Mouse (Mus musculus): ENCODE results near the gene Otop3. TPM values are rescaled to one million over a fixed set of nuclear protein-coding genes. Genes with fewer than 3 reads are reported as not detected.
A peak's percentile ranks its signal among the peaks of the same experiment; 100 is the strongest.

Otop3 gene
- polyA plus RNA-seq, 1 experiment from 2014 or later = not detected

DNA sequence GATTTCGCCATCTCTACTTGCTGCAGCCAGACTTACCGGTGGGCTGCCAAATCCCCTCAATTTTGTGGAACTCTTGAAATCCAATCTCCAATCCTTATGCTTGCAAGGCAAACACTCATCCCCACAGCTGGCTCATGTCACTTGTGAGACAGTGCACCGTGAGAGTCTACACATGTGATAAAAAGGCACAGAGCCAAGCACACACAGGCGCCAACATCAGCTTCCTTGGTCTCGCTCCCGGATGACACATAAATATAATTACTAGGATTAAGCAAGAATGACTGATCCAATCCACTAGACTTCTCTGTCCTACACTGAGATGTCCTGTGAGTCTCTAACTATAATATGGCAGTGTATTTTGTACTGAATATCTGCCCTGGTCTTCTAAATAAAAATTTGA lies 43.6 kb upstream of the Otop3 start:
- Histone ChIP-seq H3K9ac (ENCODE audit: low read length) (no peak overlapping the region), H3K9me3 (ENCODE audit: control insufficient read depth, low read length) (no peaks in the 10 kb centered on the region), H3K4me1 (ENCODE audit: control insufficient read depth in 2 of 2, insufficient read depth in 2 of 2, low read length in 2 of 2) (peaks cover 15% of the 10 kb centered on the region in 2 experiments), H3K36me3 (ENCODE audit: control insufficient read depth, insufficient read depth, low read length) (no peaks in the 10 kb centered on the region), H3K4me2 (ENCODE audit: low read length) (no peak overlapping the region), H3K4me3 (ENCODE audit: control insufficient read depth in 1 of 2, insufficient read depth in 1 of 2, low read depth in 1 of 2, low read length in 2 of 2) (no peak overlapping the region), H3K27me3 (ENCODE audit: control insufficient read depth, insufficient read depth, low read length) (no peaks in the 10 kb centered on the region; the same call in 1 of the 2 replicates), H3K27ac (replicated peaks in 1 of 2; ENCODE audit: control insufficient read depth in 1 of 2, insufficient read depth in 1 of 2, low read depth in 2 of 2, low read length in 2 of 2) (peak overlapping the region; percentile 36 to 57; a peak in 3 of 4 replicates)
- WGBS = 51% methylated on average over 6 of the region's 6 CpGs
- no peak for ATAC-seq (ENCODE audit: insufficient number of reproducible peaks, insufficient read depth, low FRiP score, low read depth)

DNA sequence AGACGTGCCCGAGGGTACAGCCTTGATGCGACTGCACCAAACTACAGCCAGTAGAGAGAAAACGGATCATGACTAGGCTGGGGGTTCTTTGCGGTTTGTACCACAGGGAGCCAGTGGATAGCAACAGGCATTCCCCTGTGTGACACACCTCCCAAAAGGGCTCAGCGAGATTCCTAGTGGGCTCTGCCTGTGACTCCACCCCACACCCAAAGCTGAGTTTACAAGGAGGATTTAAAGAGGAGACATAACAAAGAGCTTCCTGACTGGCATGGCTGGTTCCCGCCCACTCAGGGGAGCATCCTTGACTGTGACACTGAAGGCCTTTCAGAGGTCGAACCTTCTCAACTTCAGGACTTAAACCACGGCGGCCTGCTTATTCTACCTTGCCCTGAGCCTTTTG lies 43.0 kb upstream of the Otop3 start:
- 78% methylated on average over 10 of the region's 10 CpGs for WGBS
- no peaks in the 10 kb centered on the region for H3K9me3 ChIP-seq (ENCODE audit: control insufficient read depth, low read length)

GRCm38 (mm10) chr11:115292631-115293375 lies 41.7 kb upstream of the Otop3 start:
- Histone ChIP-seq H3K4me2 (ENCODE audit: low read length) (no peak overlapping the region), H3K36me3 (ENCODE audit: control insufficient read depth, insufficient read depth, low read length) (no peaks in the 10 kb centered on the region), H3K4me1 (ENCODE audit: control insufficient read depth in 2 of 2, insufficient read depth in 2 of 2, low read length in 2 of 2) (peaks cover 17 to 18% of the 10 kb centered on the region in 2 experiments), H3K9me3 (ENCODE audit: control insufficient read depth, low read length) (no peaks in the 10 kb centered on the region), H3K27me3 (ENCODE audit: control insufficient read depth, insufficient read depth, low read length) (peaks cover 4% of the 10 kb centered on the region; the same call in 1 of the 2 replicates), H3K27ac (replicated peaks in 1 of 2; ENCODE audit: control insufficient read depth in 1 of 2, insufficient read depth in 1 of 2, low read depth in 2 of 2, low read length in 2 of 2) (peak overlapping the region in 1 of 2 experiments; percentile 19; a peak in 1 of 4 replicates), H3K4me3 (ENCODE audit: control insufficient read depth in 1 of 2, insufficient read depth in 1 of 2, low read depth in 1 of 2, low read length in 2 of 2) (no peak overlapping the region), H3K9ac (ENCODE audit: low read length) (no peak overlapping the region; the same call in 1 of the 2 replicates)
- WGBS = 49% methylated on average over 14 of the region's 14 CpGs
- no peak for ATAC-seq (ENCODE audit: insufficient number of reproducible peaks, insufficient read depth, low FRiP score, low read depth)

More for the DNA sequence above, 43.0 kb upstream of the Otop3 start:
- Histone ChIP-seq H3K27ac (replicated peaks in 1 of 2; ENCODE audit: control insufficient read depth in 1 of 2, insufficient read depth in 1 of 2, low read depth in 2 of 2, low read length in 2 of 2) (no peak overlapping the region), H3K4me3 (ENCODE audit: control insufficient read depth in 1 of 2, insufficient read depth in 1 of 2, low read depth in 1 of 2, low read length in 2 of 2) (no peak overlapping the region), H3K36me3 (ENCODE audit: control insufficient read depth, insufficient read depth, low read length) (no peaks in the 10 kb centered on the region), H3K4me1 (ENCODE audit: control insufficient read depth in 2 of 2, insufficient read depth in 2 of 2, low read length in 2 of 2) (peaks cover 15% of the 10 kb centered on the region in 2 experiments), H3K27me3 (ENCODE audit: control insufficient read depth, insufficient read depth, low read length) (no peaks in the 10 kb centered on the region; the same call in 1 of the 2 replicates), H3K9ac (ENCODE audit: low read length) (no peak overlapping the region), H3K4me2 (ENCODE audit: low read length) (no peak overlapping the region)
- ATAC-seq (ENCODE audit: insufficient number of reproducible peaks, insufficient read depth, low FRiP score, low read depth) = no peak

DNA sequence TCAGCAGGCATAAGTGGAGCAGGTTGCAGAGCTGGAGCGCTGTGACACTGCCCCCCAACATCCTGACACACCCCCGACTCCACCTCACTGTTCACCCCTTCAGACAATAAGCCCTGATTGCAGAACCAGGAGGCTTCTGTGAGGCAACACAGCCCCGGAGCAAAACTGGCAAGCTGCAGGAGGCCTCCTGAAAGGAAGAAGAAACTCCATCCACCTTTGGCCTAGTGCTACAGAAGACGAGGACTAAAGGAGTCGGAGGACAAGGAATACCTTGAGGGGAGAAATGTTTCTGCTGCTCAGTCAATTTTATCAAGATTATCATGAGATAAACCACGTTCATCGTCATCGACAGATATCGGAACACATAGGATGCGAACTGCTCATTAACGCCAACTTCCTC lies 38.6 kb upstream of the Otop3 start:
- Histone ChIP-seq H3K27me3 (ENCODE audit: control insufficient read depth, insufficient read depth, low read length) (peaks cover 12% of the 10 kb centered on the region), H3K9ac (ENCODE audit: low read length) (no peak overlapping the region), H3K9me3 (ENCODE audit: control insufficient read depth, low read length) (no peaks in the 10 kb centered on the region), H3K4me1 (ENCODE audit: control insufficient read depth in 2 of 2, insufficient read depth in 2 of 2, low read length in 2 of 2) (peaks cover 11 to 14% of the 10 kb centered on the region in 2 experiments; a peak in 3 of 4 replicates), H3K4me3 (ENCODE audit: control insufficient read depth in 1 of 2, insufficient read depth in 1 of 2, low read depth in 1 of 2, low read length in 2 of 2) (no peak overlapping the region), H3K4me2 (ENCODE audit: low read length) (no peak overlapping the region), H3K36me3 (ENCODE audit: control insufficient read depth, insufficient read depth, low read length) (no peaks in the 10 kb centered on the region), H3K27ac (replicated peaks in 1 of 2; ENCODE audit: control insufficient read depth in 1 of 2, insufficient read depth in 1 of 2, low read depth in 2 of 2, low read length in 2 of 2) (no peak overlapping the region)
- 81% methylated on average over 11 of the region's 11 CpGs for WGBS
- ATAC-seq (ENCODE audit: insufficient number of reproducible peaks, insufficient read depth, low FRiP score, low read depth) = no peak

- no peak for ATAC-seq (ENCODE audit: insufficient number of reproducible peaks, insufficient read depth, low FRiP score, low read depth)
- H3K27ac ChIP-seq (replicated peaks in 1 of 2; ENCODE audit: control insufficient read depth in 1 of 2, insufficient read depth in 1 of 2, low read depth in 2 of 2, low read length in 2 of 2) = no peak overlapping the region
- peaks cover 11 to 12% of the 10 kb centered on the region in 2 experiments; a peak in 3 of 4 replicates for H3K4me1 ChIP-seq (ENCODE audit: control insufficient read depth in 2 of 2, insufficient read depth in 2 of 2, low read length in 2 of 2)
- peak overlapping the region; percentile 56 for H3K9ac ChIP-seq (ENCODE audit: low read length)
- H3K27me3 ChIP-seq (ENCODE audit: control insufficient read depth, insufficient read depth, low read length) = peaks cover 12% of the 10 kb centered on the region
- WGBS = 55% methylated on average over 21 of the region's 21 CpGs
- H3K4me2 ChIP-seq (ENCODE audit: low read length) = peak overlapping the region; percentile 83
- H3K9me3 ChIP-seq (ENCODE audit: control insufficient read depth, low read length) = no peaks in the 10 kb centered on the region
- H3K4me3 ChIP-seq (ENCODE audit: control insufficient read depth in 1 of 2, insufficient read depth in 1 of 2, low read depth in 1 of 2, low read length in 2 of 2) = peak overlapping the region; percentile 40 to 42
- H3K36me3 ChIP-seq (ENCODE audit: control insufficient read depth, insufficient read depth, low read length) = no peaks in the 10 kb centered on the region
Measured at GRCm38 (mm10) chr11:115296471-115297210, 37.9 kb upstream of the Otop3 start.

DNA sequence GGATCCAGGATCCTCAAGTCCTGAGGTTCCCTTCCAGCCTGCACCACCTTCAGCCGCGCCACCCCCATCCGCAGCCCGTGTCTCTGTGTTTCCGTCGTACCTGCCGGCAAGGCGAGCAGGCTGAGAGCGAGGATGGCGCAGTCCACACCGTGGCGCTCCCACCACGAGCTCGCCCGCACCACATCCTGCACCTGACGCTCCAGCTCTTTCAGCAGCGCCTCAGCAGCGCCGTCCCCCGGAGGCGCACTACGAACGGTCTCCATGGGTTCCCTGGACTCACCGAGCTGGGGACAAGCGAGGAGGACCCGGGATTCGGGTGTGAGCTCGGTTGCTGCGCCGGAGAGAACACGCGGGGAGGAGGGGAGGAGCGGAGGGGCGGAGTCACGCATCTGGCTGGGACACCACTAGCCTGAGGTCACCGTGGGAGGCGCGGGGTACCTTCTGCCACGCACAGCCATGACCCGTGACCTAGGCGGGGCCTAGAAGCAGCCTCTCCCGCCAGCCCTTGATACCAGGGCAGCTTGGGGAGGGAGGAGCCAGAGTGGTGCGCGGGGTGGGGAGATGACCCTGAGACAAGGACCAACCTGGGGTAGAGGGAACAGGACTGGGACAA lies 37.2 kb upstream of the Otop3 start, which contains the start of gene Fads6:
Gene Fads6 (minus strand): TSS at position 450 of the 613 bp plus-strand sequence.
- peak; percentile 23; the same call in 1 of the 2 replicates for ATAC-seq (ENCODE audit: insufficient number of reproducible peaks, insufficient read depth, low FRiP score, low read depth)
- H3K27ac ChIP-seq (replicated peaks in 1 of 2; ENCODE audit: control insufficient read depth in 1 of 2, insufficient read depth in 1 of 2, low read depth in 2 of 2, low read length in 2 of 2) = no peak within 1 kb of the TSS
- WGBS = under 1% methylated on average over 44 of the region's 44 CpGs
- peak within 1 kb of the TSS; percentile 56 for H3K9ac ChIP-seq (ENCODE audit: low read length)
- peak within 1 kb of the TSS; percentile 40 to 42 for H3K4me3 ChIP-seq (ENCODE audit: control insufficient read depth in 1 of 2, insufficient read depth in 1 of 2, low read depth in 1 of 2, low read length in 2 of 2)
- peak within 1 kb of the TSS; percentile 83 for H3K4me2 ChIP-seq (ENCODE audit: low read length)
- no peaks in the 10 kb centered on the region for H3K9me3 ChIP-seq (ENCODE audit: control insufficient read depth, low read length)
- no peaks in the 10 kb centered on the region for H3K36me3 ChIP-seq (ENCODE audit: control insufficient read depth, insufficient read depth, low read length)
- H3K27me3 ChIP-seq (ENCODE audit: control insufficient read depth, insufficient read depth, low read length) = peaks cover 12% of the 10 kb centered on the region
- peaks cover 9 to 10% of the 10 kb centered on the region in 2 experiments; a peak in 3 of 4 replicates for H3K4me1 ChIP-seq (ENCODE audit: control insufficient read depth in 2 of 2, insufficient read depth in 2 of 2, low read length in 2 of 2)

DNA sequence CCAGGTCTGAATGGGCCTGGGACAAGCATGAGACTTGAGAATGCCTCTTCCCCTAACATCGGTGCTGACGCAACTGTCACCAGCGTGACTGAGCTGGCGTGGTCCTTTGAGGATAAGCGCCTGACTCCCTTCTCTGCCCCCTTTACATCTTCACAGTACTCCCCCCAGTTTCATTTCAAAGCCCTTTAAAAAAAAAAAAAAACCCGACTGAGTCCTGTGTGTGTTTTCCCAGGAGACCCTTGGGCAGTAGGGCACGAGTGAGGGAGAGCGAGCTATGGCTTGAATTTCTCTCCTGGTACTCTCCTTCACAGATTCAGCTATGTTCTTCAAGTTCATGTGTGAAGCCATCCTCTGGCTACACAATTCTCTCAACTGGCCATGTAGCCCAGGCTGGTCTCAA lies 36.4 kb upstream of the Otop3 start:
- no peak overlapping the region for H3K9ac ChIP-seq (ENCODE audit: low read length)
- 48% methylated on average over 8 of the region's 8 CpGs for WGBS
- no peak overlapping the region for H3K27ac ChIP-seq (replicated peaks in 1 of 2; ENCODE audit: control insufficient read depth in 1 of 2, insufficient read depth in 1 of 2, low read depth in 2 of 2, low read length in 2 of 2)
- H3K4me2 ChIP-seq (ENCODE audit: low read length) = no peak overlapping the region
- no peaks in the 10 kb centered on the region for H3K36me3 ChIP-seq (ENCODE audit: control insufficient read depth, insufficient read depth, low read length)
- no peaks in the 10 kb centered on the region for H3K9me3 ChIP-seq (ENCODE audit: control insufficient read depth, low read length)
- peaks cover 2 to 3% of the 10 kb centered on the region in 2 experiments; a peak in 1 of 4 replicates for H3K4me1 ChIP-seq (ENCODE audit: control insufficient read depth in 2 of 2, insufficient read depth in 2 of 2, low read length in 2 of 2)
- ATAC-seq (ENCODE audit: insufficient number of reproducible peaks, insufficient read depth, low FRiP score, low read depth) = no peak
- H3K4me3 ChIP-seq (ENCODE audit: control insufficient read depth in 1 of 2, insufficient read depth in 1 of 2, low read depth in 1 of 2, low read length in 2 of 2) = no peak overlapping the region
- H3K27me3 ChIP-seq (ENCODE audit: control insufficient read depth, insufficient read depth, low read length) = peaks cover 12% of the 10 kb centered on the region
